ENCODE assay signal across 10 mouse cellular contexts in the genomic region with DNA sequence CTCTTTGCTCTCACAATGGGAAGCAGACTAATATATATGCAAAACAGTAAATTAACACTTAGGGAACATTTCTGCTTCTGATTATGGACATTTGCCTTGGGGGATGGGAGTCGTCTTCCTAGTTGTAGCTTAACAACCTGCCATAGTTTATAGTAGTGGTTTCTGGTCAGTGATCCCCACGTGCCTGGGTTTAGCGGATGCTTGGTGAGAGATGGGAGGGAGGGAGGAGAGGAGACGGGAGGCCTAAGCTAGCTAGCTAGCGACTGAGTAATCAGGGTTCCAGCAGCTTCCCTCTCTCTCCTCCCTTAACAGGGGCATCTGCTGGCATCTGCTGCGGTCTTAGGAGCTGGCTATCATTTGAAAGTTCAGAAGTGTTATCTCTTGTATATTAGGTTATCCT. TPM values are rescaled to one million over a fixed set of nuclear protein-coding genes. Genes with fewer than 3 reads are reported as not detected.
DNase-seq lines count a peak whose midpoint lies in the region; ATAC-seq and TF ChIP-seq lines count a peak whose summit lies in the region.
"Had no signal": no experiment of that assay in that cellular context is flagged by ENCODE, and none has a peak within 500 bp of the region (broad histone marks: within the 10 kb centered on the region; RNA-seq: fewer than 3 reads in every experiment).

No protein-coding gene starts in this region.

- H3K4me2 ChIP-seq in heart, embryonic 13.5 days: no peak overlapping the region
- H3K4me2 ChIP-seq in midbrain, embryonic 14.5 days (ENCODE audit: low read length): no peak overlapping the region
- H3K4me2 ChIP-seq in midbrain, embryonic 13.5 days (replicated peaks): no peak overlapping the region
- no peak overlapping the region for H3K4me2 ChIP-seq in hindbrain, embryonic 13.5 days
- H3K4me2 ChIP-seq in stomach, postnatal 0 days (replicated peaks; ENCODE audit: low read depth): no peak overlapping the region
- H3K4me2 ChIP-seq: hindbrain, embryonic 15.5 days had no signal

- H3K4me3 ChIP-seq in heart, embryonic 13.5 days: no peak overlapping the region
- H3K4me3 ChIP-seq in midbrain, embryonic 14.5 days (replicated peaks; ENCODE audit: low read depth, low read length): no peak overlapping the region
- no peak overlapping the region for H3K4me3 ChIP-seq in midbrain, embryonic 13.5 days (replicated peaks)
- no peak overlapping the region for H3K4me3 ChIP-seq in hindbrain, embryonic 13.5 days
- H3K4me3 ChIP-seq in stomach, postnatal 0 days (ENCODE audit: low read depth, low read length): no peak overlapping the region
- H3K4me3 ChIP-seq: hindbrain, embryonic 15.5 days had no signal

- intact Hi-C loops in heart, postnatal 25 days (cut with DNase I): no loop called here

- no peak overlapping the region for H3K27ac ChIP-seq in heart, embryonic 13.5 days (replicated peaks)
- H3K27ac ChIP-seq in midbrain, embryonic 14.5 days (replicated peaks; ENCODE audit: low read depth, low read length): no peak overlapping the region
- H3K27ac ChIP-seq in midbrain, embryonic 13.5 days: no peak overlapping the region
- no peak overlapping the region for H3K27ac ChIP-seq in hindbrain, embryonic 13.5 days
- H3K27ac ChIP-seq in stomach, postnatal 0 days (replicated peaks): peak overlapping the region; percentile 71
- H3K27ac ChIP-seq: liver, embryonic 14.5 days had no signal

- H3K9me3 ChIP-seq in heart, embryonic 13.5 days: no peaks in the 10 kb centered on the region
- no peaks in the 10 kb centered on the region for H3K9me3 ChIP-seq in midbrain, embryonic 14.5 days (ENCODE audit: control insufficient read depth, low read length)
- no peaks in the 10 kb centered on the region; the same call in 1 of the 2 replicates for H3K9me3 ChIP-seq in midbrain, embryonic 13.5 days
- no peaks in the 10 kb centered on the region for H3K9me3 ChIP-seq in hindbrain, embryonic 13.5 days
- H3K9me3 ChIP-seq in stomach, postnatal 0 days (ENCODE audit: control insufficient read depth, low read length): no peaks in the 10 kb centered on the region
- H3K9me3 ChIP-seq: hindbrain, embryonic 15.5 days had no signal

- no peak for TF ChIP-seq CTCF in stomach, postnatal 0 days (IDR thresholded peaks at IDR 0.05; ENCODE audit: low read depth)

- no peak for DNase-seq in heart, postnatal 25 days (ENCODE audit: low spot score)
- peak; percentile 15 for DNase-seq in midbrain, embryonic 14.5 days
- DNase-seq in stomach, postnatal 0 days (ENCODE audit: low spot score): no peak
- no peak for DNase-seq in c-Kit-positive CD71-positive TER-119-positive erythroid progenitor cells, embryonic 14.5 days (ENCODE audit: low spot score)

- no peaks in the 10 kb centered on the region for H3K36me3 ChIP-seq in heart, embryonic 13.5 days
- H3K36me3 ChIP-seq in midbrain, embryonic 14.5 days (ENCODE audit: control insufficient read depth, insufficient read depth, low read length): no peaks in the 10 kb centered on the region
- no peaks in the 10 kb centered on the region for H3K36me3 ChIP-seq in midbrain, embryonic 13.5 days
- no peaks in the 10 kb centered on the region for H3K36me3 ChIP-seq in hindbrain, embryonic 13.5 days
- no peaks in the 10 kb centered on the region for H3K36me3 ChIP-seq in stomach, postnatal 0 days (ENCODE audit: control insufficient read depth, insufficient read depth, low read length)
- H3K36me3 ChIP-seq: hindbrain, embryonic 15.5 days had no signal

- peaks cover 67% of the 10 kb centered on the region for H3K4me1 ChIP-seq in heart, embryonic 13.5 days
- peaks cover 14% of the 10 kb centered on the region for H3K4me1 ChIP-seq in midbrain, embryonic 14.5 days (ENCODE audit: control insufficient read depth, insufficient read depth, low read length)
- peaks cover 17% of the 10 kb centered on the region for H3K4me1 ChIP-seq in midbrain, embryonic 13.5 days (replicated peaks)
- H3K4me1 ChIP-seq in hindbrain, embryonic 13.5 days (replicated peaks): peaks cover 18% of the 10 kb centered on the region
- peaks cover 8% of the 10 kb centered on the region; the same call in 1 of the 2 replicates for H3K4me1 ChIP-seq in stomach, postnatal 0 days (replicated peaks; ENCODE audit: control insufficient read depth, insufficient read depth)

- no peaks in the 10 kb centered on the region for H3K27me3 ChIP-seq in heart, embryonic 13.5 days (replicated peaks)
- H3K27me3 ChIP-seq in midbrain, embryonic 14.5 days (ENCODE audit: control insufficient read depth, insufficient read depth, low read length): no peaks in the 10 kb centered on the region
- H3K27me3 ChIP-seq in midbrain, embryonic 13.5 days: no peaks in the 10 kb centered on the region
- H3K27me3 ChIP-seq in hindbrain, embryonic 13.5 days: no peaks in the 10 kb centered on the region
- no peaks in the 10 kb centered on the region for H3K27me3 ChIP-seq in stomach, postnatal 0 days (ENCODE audit: control insufficient read depth, insufficient read depth, low read length)
- H3K27me3 ChIP-seq: hindbrain, embryonic 15.5 days had no signal

- H3K9ac ChIP-seq in heart, embryonic 13.5 days: peak overlapping the region; percentile 33; the same call in 1 of the 2 replicates
- no peak overlapping the region for H3K9ac ChIP-seq in midbrain, embryonic 14.5 days (replicated peaks; ENCODE audit: low read length)
- no peak overlapping the region for H3K9ac ChIP-seq in midbrain, embryonic 13.5 days (replicated peaks)
- H3K9ac ChIP-seq in hindbrain, embryonic 13.5 days: no peak overlapping the region
- H3K9ac ChIP-seq in stomach, postnatal 0 days (ENCODE audit: low read length): no peak overlapping the region
- H3K9ac ChIP-seq: hindbrain, embryonic 15.5 days; liver, embryonic 14.5 days had no signal

- no peak for ATAC-seq in heart, embryonic 13.5 days (ENCODE audit: extremely low read depth, insufficient number of reproducible peaks, low FRiP score, low TSS enrichment)
- ATAC-seq in midbrain, embryonic 14.5 days (ENCODE audit: low FRiP score, low TSS enrichment): no peak
- no peak for ATAC-seq in midbrain, embryonic 13.5 days
- 0 out of 2 replicates have a peak, but pooled peaks have one; percentile 25 for ATAC-seq in hindbrain, embryonic 13.5 days (ENCODE audit: low FRiP score)
- no peak for ATAC-seq in stomach, postnatal 0 days (ENCODE audit: low FRiP score, low TSS enrichment)
- ATAC-seq in activated CD4-positive, CD25-positive, alpha-beta regulatory T cell, adult 4 months: no peak

- TF ChIP-seq EP300 in stomach, postnatal 0 days (optimal IDR thresholded peaks at IDR 0.05): no peak

- WGBS in heart, embryonic 13.5 days: 16% methylated on average over 6 of the region's 6 CpGs
- WGBS in midbrain, embryonic 14.5 days: 29% methylated on average over 6 of the region's 6 CpGs
- WGBS in midbrain, embryonic 13.5 days: 25% methylated on average over 6 of the region's 6 CpGs
- WGBS in hindbrain, embryonic 13.5 days: 29% methylated on average over 6 of the region's 6 CpGs
- WGBS in stomach, postnatal 0 days: 29% methylated on average over 6 of the region's 6 CpGs

RNA-seq across cellular contexts. Expression of a gene that starts 8.1 kb away (rescaled TPM):
- polyA plus RNA-seq in heart, embryonic 13.5 days (2015; fragmentation: Nextera tagmentation; extraction: Ambion mirVana): 15.0 and 18.6 TPM in 2 replicates
- 1 to 10 TPM; 3.9 to 4.8 TPM for total RNA-seq in heart, postnatal 25 days (2021)
- polyA plus RNA-seq in midbrain, embryonic 14.5 days (2014; fragmentation: Nextera tagmentation; extraction: Ambion mirVana): 10.7 and 11.3 TPM in 2 replicates
- polyA plus RNA-seq in midbrain, embryonic 13.5 days (2015; fragmentation: Nextera tagmentation; extraction: Ambion mirVana): 5.0 and 6.1 TPM in 2 replicates
- 7.0 and 10.9 TPM in 2 replicates for polyA plus RNA-seq in hindbrain, embryonic 13.5 days (2015; fragmentation: Nextera tagmentation; extraction: Ambion mirVana)
- polyA plus RNA-seq in stomach, postnatal 0 days (2015; fragmentation: Nextera tagmentation; extraction: Ambion mirVana): 114 and 117 TPM in 2 replicates
- 10 to 100 TPM in 1 of 2 experiments, 1 to 10 TPM in 1; 7.2 to 11.8 TPM for polyA plus RNA-seq in activated CD4-positive, CD25-positive, alpha-beta regulatory T cell, adult 4 months (2017; shearing (Covaris generic))
